Mouse (Mus musculus) heart, embryonic 16.5 days (tissue): Measurements from ENCODE around the gene Pmpca. TPM values are rescaled to one million over a fixed set of nuclear protein-coding genes. Genes with fewer than 3 reads are reported as not detected.
A peak's percentile ranks its signal among the peaks of the same experiment; 100 is the strongest.

Experiments
- ATAC-seq: fragments of 200-750 bp; cut with Nextera tagmentation; replicated peaks from 2 replicates; pipeline ENCODE4 v1.8.0; 2017; ENCODE audit warnings: moderate number of reproducible peaks; ENCODE audit not compliant: insufficient read depth, low FRiP score; ENCODE audit errors: extremely low read depth
- H3K27ac ChIP-seq: fragments of 300-500 bp; sonication (generic); 2 replicates; pipeline ENCODE4 v1.5.1; 2014; ENCODE audit warnings: mild to moderate bottlenecking, low read length, control low read depth, moderate library complexity
- H3K27me3 ChIP-seq: fragments of 300-500 bp; sonication (generic); 2 replicates; pipeline ENCODE4 v1.6.1; 2014; ENCODE audit warnings: low read length, mixed read lengths; ENCODE audit not compliant: control insufficient read depth, insufficient read depth
- H3K36me3 ChIP-seq: fragments of 300-500 bp; sonication (generic); 2 replicates; pipeline ENCODE4 v1.6.1; 2014; ENCODE audit not compliant: control insufficient read depth, insufficient read depth
- H3K4me1 ChIP-seq: fragments of 300-500 bp; sonication (generic); 2 replicates; pipeline ENCODE4 v1.6.1; 2014; ENCODE audit warnings: low read length, mixed read lengths; ENCODE audit not compliant: control insufficient read depth, insufficient read depth
- H3K4me2 ChIP-seq: fragments of 300-500 bp; sonication (generic); 2 replicates; pipeline ENCODE4 v1.6.1; 2014; ENCODE audit warnings: low read depth, mild to moderate bottlenecking, control low read depth, low read length
- H3K4me3 ChIP-seq: fragments of 300-500 bp; sonication (generic); 2 replicates; pipeline ENCODE4 v1.5.1; 2014; ENCODE audit warnings: mild to moderate bottlenecking, control low read depth, low read length
- H3K9ac ChIP-seq: fragments of 300-500 bp; sonication (generic); 2 replicates; pipeline ENCODE4 v1.6.1; 2014; ENCODE audit warnings: low read length, control low read depth
- H3K9me3 ChIP-seq: fragments of 300-500 bp; sonication (generic); replicated peaks from 2 replicates; pipeline ENCODE4 v1.6.1; 2016; ENCODE audit warnings: low read length; ENCODE audit not compliant: control insufficient read depth
- WGBS: fragments of 180-500 bp; shearing (Covaris S2); extraction: QIAGEN DNeasy Blood & Tissue Kit; methylation state at CpG from one replicate; pipeline ENCODE4 v1.1.7; 2014; 5-methylcytosine and 5-hydroxymethylcytosine counted together
- polyA plus RNA-seq: library from polyadenylated mRNA; unstranded; fragments of >200 nt; fragmentation: Nextera tagmentation; extraction: Ambion mirVana; gene quantifications from 2 replicates; pipeline ENCODE4 v1.2.1, GENCODE M21; 2015

The Pmpca gene
- polyA plus RNA-seq, 1 experiment from 2014 or later: 118 TPM

GRCm38 (mm10) chr2:26353066-26353980 lies 35.8 kb upstream of the Pmpca start:
- Histone ChIP-seq H3K9me3 (no peaks in the 10 kb centered on the region), H3K4me3 (0 out of 2 replicates have a peak overlapping the region, but pooled peaks have one; percentile 89), H3K27ac (no peak overlapping the region), H3K4me1 (peaks cover 19% of the 10 kb centered on the region), H3K4me2 (peak overlapping the region; percentile 99), H3K9ac (peak overlapping the region; percentile 93), H3K36me3 (peaks cover 9% of the 10 kb centered on the region), H3K27me3 (no peaks in the 10 kb centered on the region)
- no peak for ATAC-seq
- 82% methylated on average over 11 of the region's 11 CpGs for WGBS

- H3K9me3 ChIP-seq: no peaks in the 10 kb centered on the region
- H3K27ac ChIP-seq: no peak overlapping the region
- no peak for ATAC-seq
- 88% methylated on average over 4 of the region's 4 CpGs for WGBS
- H3K4me1 ChIP-seq: peaks cover 17% of the 10 kb centered on the region
- H3K9ac ChIP-seq: no peak overlapping the region
- no peak overlapping the region for H3K4me2 ChIP-seq
- no peak overlapping the region for H3K4me3 ChIP-seq
- no peaks in the 10 kb centered on the region for H3K27me3 ChIP-seq
- peaks cover 5% of the 10 kb centered on the region for H3K36me3 ChIP-seq
Observed at GRCm38 (mm10) chr2:26354401-26354800, 34.7 kb upstream of the Pmpca start.

DNA sequence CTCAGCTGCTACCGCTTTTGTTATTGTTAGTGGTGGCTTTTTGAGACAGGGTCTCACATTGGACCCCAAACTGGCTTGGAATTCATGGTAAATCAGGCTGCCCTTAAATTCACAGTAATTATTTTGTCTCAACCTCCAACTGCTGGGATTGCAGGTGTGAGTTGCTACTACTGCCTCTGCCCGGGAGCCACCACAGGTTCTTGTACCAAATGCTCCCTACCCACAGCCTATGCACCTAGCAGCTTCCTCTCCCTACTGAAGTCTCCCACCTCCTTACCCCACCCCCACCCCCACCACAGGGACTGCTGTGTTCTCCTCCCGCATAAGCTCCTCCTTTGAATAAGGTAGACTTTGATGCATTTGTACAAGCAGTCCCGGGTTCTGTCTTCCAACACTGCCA lies 32.9 kb upstream of the Pmpca start:
- 76% methylated on average over 4 of the region's 4 CpGs for WGBS
- Histone ChIP-seq H3K36me3 (no peaks in the 10 kb centered on the region), H3K27me3 (no peaks in the 10 kb centered on the region), H3K27ac (no peak overlapping the region), H3K4me1 (peaks cover 10% of the 10 kb centered on the region), H3K4me3 (no peak overlapping the region), H3K9me3 (no peaks in the 10 kb centered on the region), H3K4me2 (no peak overlapping the region), H3K9ac (no peak overlapping the region)
- ATAC-seq: no peak

- Histone ChIP-seq H3K27ac (no peak overlapping the region), H3K36me3 (no peaks in the 10 kb centered on the region), H3K4me3 (no peak overlapping the region), H3K9ac (no peak overlapping the region), H3K4me2 (no peak overlapping the region), H3K4me1 (peaks cover 9% of the 10 kb centered on the region), H3K9me3 (no peaks in the 10 kb centered on the region), H3K27me3 (no peaks in the 10 kb centered on the region)
- 70% methylated on average over 7 of the region's 7 CpGs for WGBS
- no peak for ATAC-seq
Observed at GRCm38 (mm10) chr2:26356678-26357077, 32.5 kb upstream of the Pmpca start.

GRCm38 (mm10) chr2:26357484-26357883 lies 31.7 kb upstream of the Pmpca start:
- H3K9me3 ChIP-seq: no peaks in the 10 kb centered on the region
- no peak overlapping the region for H3K4me2 ChIP-seq
- ATAC-seq: no peak
- no peak overlapping the region for H3K27ac ChIP-seq
- no peak overlapping the region for H3K4me3 ChIP-seq
- WGBS: 56% methylated on average over 15 of the region's 15 CpGs
- no peaks in the 10 kb centered on the region for H3K27me3 ChIP-seq
- H3K36me3 ChIP-seq: no peaks in the 10 kb centered on the region
- no peak overlapping the region for H3K9ac ChIP-seq
- H3K4me1 ChIP-seq: peaks cover 7% of the 10 kb centered on the region

- 84% methylated on average over 13 of the region's 13 CpGs for WGBS
- Histone ChIP-seq H3K4me2 (no peak overlapping the region), H3K9me3 (no peaks in the 10 kb centered on the region), H3K36me3 (no peaks in the 10 kb centered on the region), H3K4me3 (no peak overlapping the region), H3K4me1 (peaks cover 3% of the 10 kb centered on the region; the same call in 1 of the 2 replicates), H3K27me3 (no peaks in the 10 kb centered on the region), H3K27ac (no peak overlapping the region), H3K9ac (no peak overlapping the region)
- no peak for ATAC-seq
Observed at GRCm38 (mm10) chr2:26358667-26359320, 30.3 kb upstream of the Pmpca start.

DNA sequence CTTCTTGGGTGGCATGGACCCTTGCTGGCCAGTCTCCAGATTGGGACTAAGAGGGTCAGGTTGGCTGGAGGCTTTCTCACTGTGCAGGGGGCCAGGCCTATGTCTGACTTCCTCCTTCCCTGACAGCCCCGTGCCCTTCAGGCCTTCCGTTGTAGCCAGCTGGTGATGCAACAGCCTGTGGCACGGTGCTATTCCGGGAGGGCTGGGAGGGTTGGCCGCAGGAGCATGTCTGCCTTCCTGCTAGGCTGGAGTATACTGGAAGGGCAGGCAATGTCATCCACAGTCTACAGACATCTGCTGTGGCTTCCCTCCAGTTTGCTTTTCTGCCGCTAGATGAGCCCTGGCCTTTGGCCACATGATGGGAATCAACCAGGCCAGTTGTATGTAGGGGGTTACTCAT lies 29.2 kb upstream of the Pmpca start:
- peak; percentile 25; the same call in 1 of the 2 replicates for ATAC-seq
- H3K36me3 ChIP-seq: no peaks in the 10 kb centered on the region
- WGBS: 54% methylated on average over 6 of the region's 6 CpGs
- no peak overlapping the region for H3K4me2 ChIP-seq
- 0 out of 2 replicates have a peak overlapping the region, but pooled peaks have one; percentile 4 for H3K27ac ChIP-seq
- no peak overlapping the region for H3K4me3 ChIP-seq
- no peaks in the 10 kb centered on the region for H3K27me3 ChIP-seq
- H3K9me3 ChIP-seq: no peaks in the 10 kb centered on the region
- H3K4me1 ChIP-seq: peaks cover 10% of the 10 kb centered on the region
- H3K9ac ChIP-seq: no peak overlapping the region

DNA sequence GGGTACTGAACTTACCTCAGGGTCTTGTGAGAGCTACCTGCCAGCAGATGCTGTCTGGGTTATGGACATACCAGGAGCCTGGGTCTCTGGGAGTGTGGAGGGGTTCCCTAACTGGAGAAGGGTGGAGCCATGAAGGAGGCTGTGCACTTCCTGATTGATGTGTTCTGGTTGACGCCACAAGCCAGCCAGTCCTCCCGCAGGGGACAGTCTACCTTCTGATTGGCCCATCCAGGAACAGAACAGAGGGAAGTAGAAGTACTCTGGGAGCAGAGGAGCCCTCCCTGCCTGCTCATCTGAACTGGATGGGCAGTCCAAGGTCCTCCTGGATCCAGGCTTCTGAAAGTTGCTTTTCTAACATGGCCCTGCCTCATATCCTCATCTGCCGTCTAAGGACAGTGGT lies 28.4 kb upstream of the Pmpca start, which contains the start of gene Card9:
Gene Card9 (minus strand): TSS at position 147 of the 400 bp plus-strand sequence.
- Histone ChIP-seq H3K27me3 (no peaks in the 10 kb centered on the region), H3K9ac (no peak within 1 kb of the TSS), H3K9me3 (no peaks in the 10 kb centered on the region), H3K27ac (0 out of 2 replicates have a peak within 1 kb of the TSS, but pooled peaks have one; percentile 4), H3K4me2 (no peak within 1 kb of the TSS), H3K36me3 (no peaks in the 10 kb centered on the region), H3K4me3 (no peak within 1 kb of the TSS), H3K4me1 (peaks cover 16% of the 10 kb centered on the region)
- whole genome bisulfite sequencing: 56% methylated on average over 3 of the region's 3 CpGs
- ATAC-seq: no peak

DNA sequence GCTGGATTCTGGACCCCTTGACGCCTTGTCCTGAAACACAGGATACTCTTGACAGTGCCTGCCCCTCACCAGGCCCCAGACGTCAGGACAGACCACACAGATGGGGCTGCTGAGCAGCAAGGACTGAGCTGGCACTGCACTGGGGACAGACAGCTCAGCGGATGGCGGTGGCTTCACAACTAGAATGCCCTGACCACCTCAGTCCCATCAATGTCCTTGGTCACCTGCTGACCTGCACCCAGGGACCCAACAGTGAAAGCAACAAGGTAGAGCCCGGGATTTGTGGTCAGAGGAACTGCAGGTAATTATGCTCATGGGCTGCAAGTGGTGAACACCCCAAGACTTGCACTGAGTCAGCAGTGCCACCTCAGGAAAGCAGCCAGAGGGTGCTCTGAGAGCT lies 26.1 kb upstream of the Pmpca start:
- Histone ChIP-seq H3K36me3 (peaks cover 18% of the 10 kb centered on the region), H3K9ac (no peak overlapping the region), H3K9me3 (no peaks in the 10 kb centered on the region), H3K4me1 (peaks cover 16% of the 10 kb centered on the region), H3K27ac (no peak overlapping the region), H3K4me2 (no peak overlapping the region), H3K27me3 (no peaks in the 10 kb centered on the region), H3K4me3 (no peak overlapping the region)
- 83% methylated on average over 5 of the region's 5 CpGs for WGBS
- no peak for ATAC-seq
